Mouse (Mus musculus): ENCODE measurements around the gene Pex11b.
"Not testable (repeated sequence)": the region's sequence is repeated elsewhere in the genome, so short reads cannot be mapped to it uniquely, and the experiment has no call there.

Pex11b gene

GRCm38 (mm10) chr3:96623201-96623600 lies 12.0 kb upstream of the Pex11b start:
- DNase-seq (ENCODE audit: low read depth) = no peak

DNA sequence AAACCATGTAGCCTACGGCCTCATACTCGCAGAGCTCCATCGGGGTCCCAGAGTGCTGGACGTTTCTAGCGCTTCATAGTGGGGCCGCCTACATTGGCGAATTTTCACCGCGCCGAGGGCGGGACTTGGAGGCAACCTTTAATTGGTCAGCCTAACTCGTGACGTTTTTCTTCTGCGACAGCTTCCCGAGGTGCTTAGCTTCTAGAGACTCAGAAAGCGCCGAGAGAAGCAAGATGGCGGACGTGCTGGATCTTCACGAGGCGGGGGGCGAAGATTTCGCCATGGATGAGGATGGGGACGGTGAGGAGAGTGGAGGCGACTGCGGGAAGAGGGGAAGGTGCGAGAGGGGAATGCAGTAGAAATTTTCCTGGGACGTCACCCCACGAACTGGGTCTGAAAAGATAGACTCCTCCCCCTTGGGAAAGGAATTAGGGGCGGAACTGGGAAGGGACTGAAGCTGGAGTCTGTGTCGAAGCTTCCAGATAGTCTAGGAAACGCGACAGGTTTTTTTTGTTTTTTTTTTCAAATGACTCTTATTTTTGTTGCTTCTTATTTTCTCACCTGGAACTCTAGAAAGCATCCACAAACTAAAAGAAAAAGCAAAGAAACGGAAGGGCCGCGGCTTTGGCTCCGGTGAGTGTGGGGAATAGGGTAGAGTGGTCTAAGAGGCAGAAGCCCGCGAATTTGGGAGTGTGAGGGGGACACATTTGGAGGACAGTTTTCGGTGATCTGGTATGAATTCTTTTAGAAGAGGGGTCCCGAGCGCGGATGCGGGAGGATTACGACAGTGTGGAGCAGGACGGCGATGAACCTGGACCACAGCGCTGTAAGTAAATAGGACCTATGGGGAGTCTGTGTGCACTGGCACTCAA lies 5.2 kb upstream of the Pex11b start, which contains the start of gene Rbm8a:
Gene Rbm8a, plus strand, starts transcription at position 205 of the 872 bp plus-strand sequence.
- DNase-seq (ENCODE audit: low read depth) = peak; percentile 96

DNA sequence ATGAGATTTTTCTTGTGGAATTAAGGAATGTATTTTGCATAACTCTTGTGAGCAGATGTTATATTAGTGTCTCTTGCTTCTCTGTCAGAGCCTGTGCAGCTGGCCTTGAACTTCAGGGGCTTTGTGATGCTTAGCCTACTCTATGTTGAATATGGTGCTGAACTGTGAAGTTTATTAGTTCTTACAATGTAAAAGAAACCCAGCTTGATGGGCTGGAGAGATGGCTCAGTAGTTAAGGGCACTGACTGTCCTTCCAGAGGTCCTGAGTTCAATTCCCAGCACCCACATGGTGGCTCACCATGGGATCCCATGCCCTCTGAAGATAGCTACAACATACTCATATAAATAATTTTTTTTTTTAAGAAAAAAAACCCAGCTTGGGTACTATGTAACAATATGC lies 3.1 kb upstream of the Pex11b start:
- DNase-seq (ENCODE audit: low read depth) = no peak

GRCm38 (mm10) chr3:96634015-96634414 lies 1.2 kb upstream of the Pex11b start:
- DNase-seq (ENCODE audit: low read depth) = no peak

DNA sequence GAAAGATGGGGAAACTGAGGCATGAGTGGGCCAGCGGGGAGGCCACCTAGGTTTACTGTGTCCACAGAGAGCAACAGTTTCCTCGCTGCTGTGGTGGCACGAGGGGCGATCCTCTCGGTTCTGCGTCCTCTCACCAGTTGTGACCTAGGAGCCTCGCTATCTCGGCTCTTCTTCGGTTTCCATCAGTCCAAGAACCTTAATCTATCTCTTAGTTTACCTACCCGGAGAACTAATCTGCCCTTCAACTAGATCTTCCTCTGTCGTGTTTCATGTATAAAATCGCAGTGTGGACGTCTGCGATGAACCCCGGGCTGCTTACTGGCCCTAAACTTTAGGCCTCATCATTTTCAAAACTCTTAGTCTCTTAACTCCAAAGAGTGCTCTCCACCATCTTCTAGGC lies 730 bp downstream of the Pex11b start:
- peak; percentile 33 for DNase-seq (ENCODE audit: low read depth)

DNA sequence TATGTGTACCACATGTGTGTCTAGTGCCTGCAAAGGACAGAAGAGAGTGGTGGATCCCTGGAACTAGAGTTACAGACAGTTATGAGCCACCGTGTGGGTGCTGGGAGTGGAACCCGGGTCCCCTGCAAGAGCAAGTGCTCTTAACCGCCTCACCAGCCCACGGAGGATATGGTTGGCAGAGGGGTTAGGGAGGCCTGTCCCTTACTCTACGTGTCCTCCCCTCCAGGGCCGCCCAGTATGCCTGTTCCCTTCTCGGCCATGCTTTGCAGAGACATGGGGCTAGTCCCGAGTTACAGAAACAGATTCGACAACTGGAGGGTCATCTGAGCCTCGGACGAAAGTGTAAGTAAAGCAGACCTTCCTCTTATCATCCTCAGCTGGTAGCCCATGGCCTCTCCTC lies 1.3 kb downstream of the Pex11b start:
- DNase-seq (ENCODE audit: low read depth) = no peak

DNA sequence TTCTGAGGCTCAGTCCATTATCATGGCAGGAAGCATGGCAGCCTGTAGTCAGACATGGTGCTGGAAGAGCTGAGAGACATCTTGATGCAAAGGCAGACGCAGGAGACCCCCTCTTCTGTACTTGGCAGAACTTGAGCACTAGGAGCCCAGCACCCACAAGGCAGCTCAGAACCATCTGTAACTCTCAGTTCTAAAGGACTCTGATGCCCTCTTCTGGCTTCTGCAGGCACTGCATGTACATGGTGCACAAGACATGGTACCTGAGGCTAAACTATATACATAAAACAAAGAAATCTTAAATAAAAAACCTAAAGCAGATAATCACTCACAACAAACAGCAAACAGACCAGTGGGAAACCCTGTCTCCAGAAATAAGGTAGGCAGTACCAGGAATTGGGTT lies 4.0 kb downstream of the Pex11b start:
- peak; percentile 87 for DNase-seq (ENCODE audit: low read depth)

GRCm38 (mm10) chr3:96645018-96645649 lies 10.0 kb downstream of the Pex11b start, which contains the start of gene Itga10:
Gene Itga10, plus strand, starts transcription at chr3:96645584.
- DNase-seq (ENCODE audit: low read depth) = peak; percentile 36

DNA sequence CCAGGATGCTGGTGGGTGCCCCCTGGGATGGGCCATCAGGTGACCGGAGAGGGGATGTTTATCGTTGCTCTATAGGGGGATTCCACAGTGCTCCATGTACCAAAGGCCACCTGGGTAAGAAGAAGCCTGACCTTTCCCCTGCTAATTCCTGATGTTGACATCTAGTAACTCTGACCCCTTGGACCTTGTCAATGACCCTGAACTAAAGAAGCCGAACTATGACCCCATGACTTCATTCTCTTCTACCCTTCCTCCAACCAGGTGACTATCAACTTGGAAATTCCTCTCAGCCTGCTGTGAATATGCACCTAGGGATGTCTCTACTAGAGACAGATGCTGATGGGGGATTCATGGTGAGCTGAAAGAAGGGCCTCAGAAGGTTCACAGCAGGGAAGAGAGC lies 12.2 kb downstream of the Pex11b start:
- no peak for DNase-seq (ENCODE audit: low read depth)

- no peak for DNase-seq (ENCODE audit: low read depth)
Observed at GRCm38 (mm10) chr3:96660901-96661300, 25.7 kb downstream of the Pex11b start.

- no peak for DNase-seq (ENCODE audit: low read depth)
Observed at GRCm38 (mm10) chr3:96662731-96663316, 27.6 kb downstream of the Pex11b start.

- peak; percentile 81 for DNase-seq (ENCODE audit: low read depth)
Observed at GRCm38 (mm10) chr3:96663432-96664239, 28.5 kb downstream of the Pex11b start.

DNA sequence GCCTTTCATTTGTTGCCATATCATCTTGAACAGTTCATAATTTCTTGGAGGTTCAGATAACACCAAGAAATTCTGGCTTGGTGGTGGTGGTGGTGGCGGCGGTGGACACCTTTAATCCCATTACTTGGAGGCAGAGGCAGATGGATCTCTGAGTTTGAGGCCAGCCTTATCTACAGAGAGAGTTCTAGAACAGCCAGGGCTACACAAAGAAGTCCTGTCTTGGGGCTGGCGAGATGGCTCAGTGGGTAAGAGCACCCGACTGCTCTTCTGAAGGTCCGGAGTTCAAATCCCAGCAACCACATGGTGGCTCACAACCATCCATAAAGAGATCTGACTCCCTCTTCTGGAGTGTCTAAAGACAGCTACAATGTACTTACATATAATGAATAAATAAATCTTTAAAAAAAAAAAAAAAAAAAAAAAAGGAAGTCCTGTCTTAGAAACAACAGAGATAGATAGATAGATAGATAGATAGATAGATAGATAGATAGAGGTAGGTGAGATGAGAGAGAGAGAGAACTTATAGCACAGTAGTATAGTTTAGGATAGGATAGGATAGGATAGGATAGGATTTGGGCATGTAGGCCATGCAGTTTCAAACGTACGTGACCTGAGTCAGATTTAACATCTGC lies 30.7 kb downstream of the Pex11b start:
- DNase-seq (ENCODE audit: low read depth) = not testable (repeated sequence)

- no peak for DNase-seq (ENCODE audit: low read depth)
Observed at GRCm38 (mm10) chr3:96666916-96667315, 31.7 kb downstream of the Pex11b start.

- DNase-seq (ENCODE audit: low read depth) = peak; percentile 55
Observed at GRCm38 (mm10) chr3:96667316-96667715, 32.1 kb downstream of the Pex11b start.

DNA sequence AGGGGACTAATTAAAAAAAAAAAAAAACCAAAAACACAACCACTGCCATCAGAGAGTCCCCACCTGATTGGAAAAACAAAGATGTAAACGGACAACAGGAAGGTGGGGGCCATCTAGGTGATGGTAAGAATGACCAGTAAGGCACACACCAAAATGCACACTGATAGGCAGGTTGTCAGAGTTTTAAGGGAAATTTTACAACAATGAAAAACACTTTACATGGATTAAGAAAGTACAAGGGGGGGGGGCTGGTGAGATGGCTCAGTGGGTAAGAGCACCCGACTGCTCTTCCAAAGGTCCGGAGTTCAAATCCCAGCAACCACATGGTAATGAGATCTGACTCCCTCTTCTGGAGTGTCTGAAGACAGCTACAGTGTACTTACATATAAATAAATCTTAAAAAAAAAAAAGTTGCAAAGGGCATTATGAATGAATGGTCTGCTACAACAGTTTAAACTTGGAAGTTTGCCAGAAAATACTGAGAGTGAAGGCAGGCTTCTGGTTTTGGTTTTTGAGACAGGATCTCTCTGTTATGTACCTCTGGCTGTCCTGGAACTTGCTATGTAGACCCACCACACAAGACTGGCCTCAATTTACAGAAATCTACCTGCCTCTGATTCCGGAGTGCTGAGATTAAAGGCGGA lies 33.4 kb downstream of the Pex11b start:
- DNase-seq (ENCODE audit: low read depth) = peak; percentile 26

- DNase-seq (ENCODE audit: low read depth) = peak; percentile 92
Observed at GRCm38 (mm10) chr3:96669727-96670468, 34.7 kb downstream of the Pex11b start, which contains the start of gene Ankrd35. Gene Ankrd35, plus strand, starts transcription at chr3:96670131.

DNA sequence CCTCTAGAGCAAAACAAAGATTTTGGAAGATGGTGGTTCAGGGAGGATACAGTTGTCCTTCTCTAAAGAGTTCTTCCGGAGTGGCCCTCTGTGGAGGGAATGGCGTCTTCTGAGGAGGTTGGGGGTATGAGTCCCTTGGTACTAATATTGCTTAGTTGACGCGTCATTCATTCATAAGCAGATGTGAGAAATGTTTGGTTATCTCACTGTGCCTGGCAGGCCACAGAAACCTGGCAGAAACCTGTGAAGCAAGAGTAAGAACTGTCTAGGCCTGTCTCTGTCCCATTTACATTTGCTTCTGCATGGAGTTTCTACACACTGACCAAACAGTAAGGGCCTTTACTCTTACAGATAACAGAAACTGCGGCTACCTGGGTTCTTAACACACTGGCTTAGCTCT lies 36.3 kb downstream of the Pex11b start:
- no peak for DNase-seq (ENCODE audit: low read depth)

DNA sequence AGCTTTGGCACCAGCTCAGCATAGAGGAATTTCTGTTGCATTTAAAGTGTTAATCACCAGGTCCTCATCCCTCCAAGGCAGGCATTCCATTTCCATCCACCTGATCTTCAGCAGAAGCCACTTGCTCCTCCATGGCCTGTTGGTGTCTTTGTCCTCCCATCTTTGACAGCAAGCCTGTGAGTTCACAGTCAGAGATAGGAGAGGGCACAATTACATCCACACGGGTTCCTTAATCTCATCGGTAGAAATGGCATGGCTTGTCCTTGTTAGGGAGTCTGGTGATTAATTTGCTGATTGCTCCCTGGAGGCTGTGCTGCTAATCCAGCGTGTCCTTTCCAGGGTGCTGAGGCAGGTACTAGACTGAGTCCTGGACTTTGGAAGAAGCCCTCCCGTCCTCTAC lies 38.3 kb downstream of the Pex11b start:
- DNase-seq (ENCODE audit: low read depth) = no peak

DNA sequence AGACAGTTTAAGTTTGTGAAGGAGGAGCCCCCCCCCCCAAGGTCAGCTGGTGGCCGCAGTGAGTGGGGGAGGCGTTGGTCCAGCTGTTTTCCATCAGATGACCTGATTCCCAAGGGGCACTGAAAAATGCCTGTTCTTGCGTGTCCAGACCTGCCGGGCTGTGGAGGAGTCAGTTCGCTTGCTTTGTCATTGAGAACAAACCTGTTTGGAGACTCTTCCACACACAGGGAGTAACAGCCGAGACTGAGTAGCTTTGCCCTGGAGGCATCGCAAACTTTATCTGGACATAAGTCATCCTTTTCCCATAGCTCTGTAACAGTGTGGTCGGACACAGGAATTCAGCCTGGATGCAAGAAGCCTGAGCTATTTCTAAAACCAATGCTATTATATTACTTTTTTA lies 39.3 kb downstream of the Pex11b start:
- no peak for DNase-seq (ENCODE audit: low read depth)
